Mouse (Mus musculus): ENCODE measurements around the gene Cenpv. TPM values are rescaled to one million over a fixed set of nuclear protein-coding genes. Genes with fewer than 3 reads are reported as not detected.
A peak's percentile ranks its signal among the peaks of the same experiment; 100 is the strongest.

Cenpv gene
- polyA plus RNA-seq, 1 experiment from 2014 or later, result 73.6 TPM

DNA sequence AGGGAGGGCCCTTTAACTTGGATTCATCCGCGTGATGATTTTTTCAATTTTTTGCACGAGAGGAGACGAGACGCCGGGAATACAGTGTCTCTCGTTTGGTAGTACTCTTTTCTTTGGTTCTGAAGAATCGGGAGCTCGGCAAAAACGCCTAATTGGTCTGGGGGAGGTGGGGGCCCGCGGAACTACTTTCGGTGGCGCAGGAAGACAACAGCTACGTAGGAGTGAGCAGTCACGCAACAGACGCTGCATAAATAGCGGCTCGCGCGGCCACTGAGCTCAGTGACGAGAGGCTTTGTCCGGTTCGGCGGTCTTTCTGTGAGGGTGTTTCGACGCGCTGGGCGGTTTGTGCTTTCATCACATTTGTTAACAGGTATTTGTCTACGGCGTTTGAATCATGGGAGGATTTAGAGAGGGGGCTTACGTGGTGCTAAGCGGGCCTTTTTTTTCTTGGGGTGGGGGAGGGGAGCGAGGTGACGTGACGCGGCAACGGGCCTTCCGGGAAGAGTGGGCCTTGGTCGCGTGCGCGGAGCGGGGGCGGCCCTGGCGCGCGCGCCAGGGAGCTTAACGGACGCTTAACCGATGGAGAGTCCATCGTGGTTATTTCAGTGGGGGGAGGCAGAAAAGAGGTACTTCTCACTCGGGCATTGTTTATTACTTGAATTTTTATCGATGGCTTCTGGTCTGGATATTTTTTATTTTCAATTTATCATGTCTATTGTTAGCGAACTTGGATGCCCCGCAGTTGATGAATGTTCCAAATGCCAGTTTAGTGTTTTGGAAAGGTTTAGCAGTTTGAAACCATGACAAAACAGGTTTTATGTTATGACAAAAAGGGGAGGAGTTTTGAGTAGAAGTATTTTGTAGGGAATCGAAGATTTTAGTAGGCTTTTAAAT is 12.4 kb upstream of the Cenpv start:
- Histone ChIP-seq H3K27me3 (no peaks in the 10 kb centered on the region), H3K4me2 (replicated peaks) (peak overlapping the region; percentile 65), H3K9ac (replicated peaks) (peak overlapping the region; percentile 86), H3K4me3 (peak overlapping the region; percentile 71), H3K36me3 (peaks cover 29% of the 10 kb centered on the region), H3K4me1 (peaks cover 32% of the 10 kb centered on the region), H3K27ac (replicated peaks) (peak overlapping the region; percentile 87), H3K9me3 (no peaks in the 10 kb centered on the region)
- under 1% methylated on average over 58 of the region's 58 CpGs for WGBS
- peak; percentile 83 for ATAC-seq (ENCODE audit: low FRiP score, low read depth)

DNA sequence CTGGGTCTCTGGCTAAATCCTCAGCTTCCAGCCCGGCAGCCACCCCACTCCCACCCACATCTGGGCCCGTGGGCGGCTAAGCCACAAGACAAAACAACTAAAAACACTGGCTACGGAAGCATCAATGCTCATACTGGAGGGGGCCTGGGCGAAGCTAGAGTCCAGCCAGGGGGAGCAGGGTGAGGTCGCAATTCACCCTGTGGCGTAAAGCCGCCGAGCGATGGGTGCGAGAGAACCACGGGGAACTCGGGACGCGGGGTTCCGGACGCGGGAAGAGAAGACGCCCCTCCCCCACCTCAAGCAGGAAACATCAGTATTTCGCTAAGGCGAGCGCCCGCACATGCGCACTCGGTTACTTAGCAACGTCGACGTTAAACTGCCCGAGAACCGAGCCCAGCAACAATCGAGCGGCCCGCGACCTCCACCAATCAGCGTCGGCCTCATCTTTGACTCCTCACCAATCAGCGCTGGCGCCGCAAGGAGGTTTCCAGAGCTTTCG is 11.7 kb upstream of the Cenpv start, which contains the start of gene Ubb:
Ubb (plus strand) TSS at position 445 of the 499 bp plus-strand sequence.
- H3K4me3 ChIP-seq, result peak within 1 kb of the TSS; percentile 71
- peak within 1 kb of the TSS; percentile 65 for H3K4me2 ChIP-seq (replicated peaks)
- peak within 1 kb of the TSS; percentile 87 for H3K9ac ChIP-seq (replicated peaks)
- ATAC-seq (ENCODE audit: low FRiP score, low read depth), result peak; percentile 95
- no peaks in the 10 kb centered on the region for H3K27me3 ChIP-seq
- peak within 1 kb of the TSS; percentile 97 for H3K27ac ChIP-seq (replicated peaks)
- peaks cover 32% of the 10 kb centered on the region for H3K4me1 ChIP-seq
- under 1% methylated on average over 40 of the region's 40 CpGs for WGBS
- H3K9me3 ChIP-seq, result no peaks in the 10 kb centered on the region
- peaks cover 28% of the 10 kb centered on the region for H3K36me3 ChIP-seq

DNA sequence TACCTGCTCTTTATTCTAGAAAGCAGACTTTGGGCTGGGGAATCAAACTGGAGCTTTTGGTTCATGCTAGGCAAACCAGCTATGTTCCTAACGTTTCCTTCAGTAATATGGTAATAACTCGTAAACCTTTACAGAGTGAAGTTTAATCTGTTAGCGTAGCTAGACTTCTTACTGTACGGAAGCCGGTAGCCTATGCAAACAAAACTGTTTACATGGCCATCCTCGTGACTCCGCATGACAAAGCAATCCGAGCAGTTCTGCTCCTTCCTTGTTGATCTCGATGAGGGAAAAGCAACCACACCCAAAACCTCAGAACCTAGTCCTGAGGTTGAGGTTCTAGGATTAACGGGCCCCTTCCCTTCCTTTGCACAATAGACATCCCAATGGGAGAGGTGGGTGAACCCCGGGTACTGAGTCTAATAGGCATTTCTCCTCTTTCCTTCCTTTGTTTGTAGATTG is 11.2 kb upstream of the Cenpv start:
- Histone ChIP-seq H3K4me2 (replicated peaks) (peak overlapping the region; percentile 65), H3K36me3 (peaks cover 23% of the 10 kb centered on the region), H3K9me3 (no peaks in the 10 kb centered on the region), H3K4me1 (peaks cover 30% of the 10 kb centered on the region), H3K4me3 (peak overlapping the region; percentile 71), H3K27me3 (no peaks in the 10 kb centered on the region), H3K27ac (replicated peaks) (peak overlapping the region; percentile 97), H3K9ac (replicated peaks) (peak overlapping the region; percentile 87)
- peak; percentile 8; the same call in 1 of the 2 replicates for ATAC-seq (ENCODE audit: low FRiP score, low read depth)
- WGBS, result 4% methylated on average over 11 of the region's 11 CpGs

DNA sequence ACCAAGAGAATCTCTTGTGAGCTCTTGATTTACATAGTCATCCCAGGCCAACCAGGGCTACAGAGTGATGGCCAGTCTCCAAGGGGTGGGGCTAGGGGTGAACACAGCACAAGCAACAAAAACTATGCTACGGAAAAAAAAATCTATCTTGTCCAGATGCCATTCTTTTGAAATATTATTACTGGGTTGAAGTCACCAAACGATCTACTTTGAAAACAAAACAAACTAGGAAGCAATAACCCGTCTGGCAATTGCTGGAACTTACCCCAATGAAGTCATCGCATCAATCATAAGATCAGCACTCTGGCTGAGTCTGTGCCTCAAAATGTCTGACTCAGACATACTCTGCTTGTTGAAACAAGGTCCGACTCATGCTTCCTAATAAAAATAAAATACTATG is 10.7 kb upstream of the Cenpv start:
- no peak for ATAC-seq (ENCODE audit: low FRiP score, low read depth)
- Histone ChIP-seq H3K4me1 (peaks cover 26% of the 10 kb centered on the region), H3K4me2 (replicated peaks) (peak overlapping the region; percentile 65), H3K27ac (replicated peaks) (peak overlapping the region; percentile 97), H3K27me3 (no peaks in the 10 kb centered on the region), H3K36me3 (peaks cover 18% of the 10 kb centered on the region), H3K9me3 (no peaks in the 10 kb centered on the region), H3K9ac (replicated peaks) (peak overlapping the region; percentile 87), H3K4me3 (peak overlapping the region; percentile 71)
- 27% methylated on average over 5 of the region's 5 CpGs for WGBS

DNA sequence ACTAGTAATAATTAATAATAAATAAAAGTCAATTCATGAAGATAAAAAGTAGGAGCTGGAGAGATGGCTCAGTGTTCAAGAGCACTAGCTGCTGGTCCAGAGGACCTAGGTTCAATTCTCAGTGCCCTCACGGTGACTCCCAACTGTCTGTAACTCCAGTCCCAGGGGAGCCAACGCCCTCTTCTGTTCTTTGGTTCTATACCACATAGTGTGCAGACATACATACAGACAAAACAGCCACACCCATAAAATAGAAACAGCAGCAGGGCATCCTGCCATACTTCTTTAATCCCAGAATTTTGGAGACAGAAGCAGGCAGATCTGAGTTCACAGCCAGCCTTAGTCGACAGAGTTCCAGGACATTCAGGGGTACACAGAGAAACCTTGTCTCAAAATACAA is 4.9 kb upstream of the Cenpv start:
- 89% methylated on average over 3 of the region's 3 CpGs for WGBS
- Histone ChIP-seq H3K9ac (replicated peaks) (no peak overlapping the region), H3K36me3 (no peaks in the 10 kb centered on the region), H3K27me3 (peaks cover 5% of the 10 kb centered on the region; the same call in 1 of the 2 replicates), H3K9me3 (no peaks in the 10 kb centered on the region), H3K4me3 (no peak overlapping the region), H3K4me2 (replicated peaks) (no peak overlapping the region), H3K27ac (replicated peaks) (no peak overlapping the region), H3K4me1 (no peaks in the 10 kb centered on the region)
- ATAC-seq (ENCODE audit: low FRiP score, low read depth), result no peak

DNA sequence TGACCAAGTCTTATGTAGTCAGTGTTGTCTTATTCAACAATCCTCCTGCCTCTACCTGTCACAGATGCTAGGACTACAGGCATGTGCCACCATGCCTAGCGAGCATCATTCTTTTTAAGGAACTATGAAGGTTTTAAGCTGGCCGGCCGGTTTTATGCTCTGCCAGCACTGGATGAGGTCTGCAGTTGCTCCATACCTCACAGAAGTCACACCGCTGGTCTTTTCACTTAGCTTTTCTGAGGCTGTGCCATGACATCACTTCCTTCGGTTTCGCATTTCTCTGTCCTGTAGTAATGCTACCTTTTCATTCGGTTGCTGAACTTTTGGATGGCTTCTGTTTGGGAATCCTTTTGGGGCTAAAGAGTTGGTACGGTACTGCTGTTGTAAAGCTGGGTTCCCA is 2.5 kb upstream of the Cenpv start:
- Histone ChIP-seq H3K4me2 (replicated peaks) (no peak overlapping the region), H3K9ac (replicated peaks) (no peak overlapping the region), H3K4me1 (peaks cover 8% of the 10 kb centered on the region), H3K9me3 (no peaks in the 10 kb centered on the region), H3K36me3 (no peaks in the 10 kb centered on the region), H3K27ac (replicated peaks) (no peak overlapping the region), H3K4me3 (no peak overlapping the region), H3K27me3 (peaks cover 5% of the 10 kb centered on the region; the same call in 1 of the 2 replicates)
- no peak for ATAC-seq (ENCODE audit: low FRiP score, low read depth)
- WGBS, result 88% methylated on average over 8 of the region's 8 CpGs

DNA sequence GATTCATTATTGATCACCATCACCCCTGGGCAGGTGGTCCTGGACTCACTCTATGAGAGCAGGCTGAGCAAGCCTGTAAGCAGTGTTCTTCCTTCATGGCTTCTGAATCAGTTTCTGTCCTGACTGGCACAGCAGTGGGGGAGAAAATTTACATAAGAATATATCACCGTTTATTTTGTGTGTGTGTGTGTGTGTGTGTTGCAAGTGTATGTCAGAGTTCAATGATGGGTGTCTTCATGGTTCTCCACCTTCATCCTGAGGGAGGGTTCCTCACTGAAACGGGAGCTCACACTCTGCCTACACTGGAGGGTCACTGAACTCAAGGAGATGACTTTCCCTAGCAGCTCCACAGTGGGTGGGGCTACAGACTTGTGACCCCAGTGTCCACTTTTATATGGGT is 1.9 kb upstream of the Cenpv start:
- 89% methylated on average over 2 of the region's 2 CpGs for WGBS
- Histone ChIP-seq H3K4me1 (peaks cover 8% of the 10 kb centered on the region), H3K9ac (replicated peaks) (no peak overlapping the region), H3K9me3 (no peaks in the 10 kb centered on the region), H3K27me3 (peaks cover 5% of the 10 kb centered on the region; the same call in 1 of the 2 replicates), H3K4me3 (no peak overlapping the region), H3K27ac (replicated peaks) (no peak overlapping the region), H3K4me2 (replicated peaks) (no peak overlapping the region), H3K36me3 (no peaks in the 10 kb centered on the region)
- no peak for ATAC-seq (ENCODE audit: low FRiP score, low read depth)

DNA sequence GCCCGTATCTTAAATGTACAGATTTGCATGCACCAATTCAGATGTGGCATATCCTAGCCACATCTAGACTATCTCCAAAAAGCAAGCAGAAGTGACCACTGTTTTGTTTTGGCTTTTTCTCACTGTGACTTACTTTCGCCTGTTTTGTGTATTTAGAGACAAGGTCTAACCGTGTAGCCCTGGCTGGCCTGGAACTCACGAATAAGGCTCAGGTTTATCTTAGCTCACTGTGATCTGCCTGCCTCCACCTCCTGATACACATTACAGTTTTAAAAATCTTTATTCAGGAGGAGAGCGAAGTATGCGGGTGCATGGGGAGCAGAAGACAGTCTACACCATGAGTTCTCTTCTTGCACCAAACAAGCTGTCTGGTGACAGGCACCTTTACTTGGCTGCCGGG is 1.1 kb upstream of the Cenpv start:
- H3K9me3 ChIP-seq, result no peaks in the 10 kb centered on the region

DNA sequence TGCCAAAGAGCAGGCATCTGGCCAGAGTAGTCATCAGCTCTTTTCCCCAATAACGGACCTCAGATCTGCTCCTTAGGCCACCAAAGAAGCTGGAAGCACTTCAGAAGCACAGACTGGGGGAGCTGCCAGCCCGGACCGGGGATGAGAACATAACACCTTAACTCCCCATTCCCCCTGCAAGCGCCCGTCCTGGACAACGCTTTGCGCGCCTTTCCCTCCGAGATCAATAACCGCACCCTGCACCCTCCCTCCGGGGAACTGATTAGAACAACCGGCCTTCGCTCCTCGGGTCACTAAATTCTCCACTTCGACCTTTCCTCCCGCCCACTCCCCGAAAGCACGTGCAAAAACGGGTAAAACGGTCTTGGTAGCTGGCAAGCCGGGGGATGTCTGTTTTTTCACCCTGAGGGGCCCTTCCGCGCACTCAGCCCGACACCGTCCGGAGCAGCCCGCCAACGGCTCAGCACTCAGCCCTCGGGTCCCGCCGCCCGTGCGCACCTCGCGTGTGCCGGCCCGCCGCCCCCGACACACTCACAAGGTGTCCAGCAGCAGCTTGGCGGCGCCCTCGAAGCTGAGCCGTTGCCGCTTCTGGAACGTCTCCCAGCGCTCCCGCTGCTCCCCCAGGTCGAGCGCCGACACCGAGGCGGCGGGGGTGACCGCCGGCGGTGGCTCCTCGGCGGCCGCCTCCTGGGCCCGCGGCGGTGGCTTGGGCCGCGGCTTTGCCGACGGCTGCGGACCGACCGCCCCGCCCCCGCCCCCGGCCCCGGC is 556 bp downstream of the Cenpv start:
- Histone ChIP-seq H3K4me1 (peaks cover 8% of the 10 kb centered on the region), H3K4me2 (replicated peaks) (peak overlapping the region; percentile 81), H3K27ac (replicated peaks) (peak overlapping the region; percentile 77), H3K9me3 (no peaks in the 10 kb centered on the region), H3K4me3 (peak overlapping the region; percentile 87), H3K27me3 (peaks cover 5% of the 10 kb centered on the region; the same call in 1 of the 2 replicates), H3K9ac (replicated peaks) (peak overlapping the region; percentile 92), H3K36me3 (peaks cover 12% of the 10 kb centered on the region; the same call in 1 of the 2 replicates)
- peak; percentile 81 for ATAC-seq (ENCODE audit: low FRiP score, low read depth)
- under 1% methylated on average over 62 of the region's 73 CpGs for WGBS

More for the DNA sequence above, 1.1 kb upstream of the Cenpv start:
- Histone ChIP-seq H3K4me3 (no peak overlapping the region), H3K27me3 (peaks cover 5% of the 10 kb centered on the region; the same call in 1 of the 2 replicates), H3K9ac (replicated peaks) (no peak overlapping the region), H3K36me3 (0 out of 2 replicates have a peak, but pooled peaks cover 6% of the 10 kb centered on the region), H3K27ac (replicated peaks) (no peak overlapping the region), H3K4me1 (peaks cover 8% of the 10 kb centered on the region), H3K4me2 (replicated peaks) (no peak overlapping the region)
- no peak for ATAC-seq (ENCODE audit: low FRiP score, low read depth)
- 84% methylated on average over 7 of the region's 7 CpGs for WGBS

DNA sequence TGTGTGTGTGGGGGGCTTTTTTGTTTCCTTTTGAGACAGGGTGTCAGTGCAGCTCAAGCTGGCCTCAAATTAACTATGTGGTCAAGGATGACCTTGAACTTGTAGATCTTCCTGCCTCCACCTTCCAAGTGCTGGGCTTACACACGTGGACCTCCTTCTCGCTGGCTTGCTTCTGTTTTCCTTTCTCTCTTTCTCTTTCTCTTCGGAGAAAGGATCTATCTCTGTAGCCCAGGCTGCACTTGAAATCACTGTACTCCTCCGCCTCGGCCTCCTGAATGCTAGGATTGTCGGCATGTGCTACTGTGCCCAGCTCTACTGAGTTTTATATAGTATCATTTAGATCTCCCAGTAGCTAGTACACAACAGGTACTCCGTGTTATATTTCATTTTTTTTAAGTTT is 1.5 kb downstream of the Cenpv start:
- Histone ChIP-seq H3K4me3 (peak overlapping the region; percentile 87), H3K27me3 (peaks cover 5% of the 10 kb centered on the region; the same call in 1 of the 2 replicates), H3K36me3 (peaks cover 19% of the 10 kb centered on the region), H3K4me1 (peaks cover 8% of the 10 kb centered on the region), H3K4me2 (replicated peaks) (peak overlapping the region; percentile 81), H3K9me3 (no peaks in the 10 kb centered on the region), H3K9ac (replicated peaks) (peak overlapping the region; percentile 52), H3K27ac (replicated peaks) (no peak overlapping the region)
- WGBS, result 23% methylated on average over 7 of the region's 7 CpGs
- 0 out of 2 replicates have a peak, but pooled peaks have one; percentile 50 for ATAC-seq (ENCODE audit: low FRiP score, low read depth)

DNA sequence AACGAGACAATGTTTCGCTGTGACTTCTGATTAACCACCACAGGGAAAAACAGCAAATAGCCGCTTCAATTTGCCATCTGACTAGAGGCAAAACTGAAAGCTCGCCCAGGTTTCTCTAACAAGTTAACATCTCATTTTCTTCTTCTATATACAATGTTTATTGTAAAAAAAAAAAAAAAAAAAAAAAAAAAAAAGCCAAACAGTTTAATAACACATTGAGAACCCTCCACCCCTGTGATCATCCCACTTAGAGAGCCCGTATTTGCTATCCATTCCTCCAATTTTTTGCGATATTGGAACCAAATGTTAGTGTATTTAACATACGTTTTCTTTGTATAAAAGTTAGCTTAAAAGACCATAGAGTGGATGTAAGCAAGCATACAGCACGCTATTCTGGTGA is 2.0 kb downstream of the Cenpv start:
- Histone ChIP-seq H3K4me1 (peaks cover 8% of the 10 kb centered on the region), H3K27me3 (peaks cover 5% of the 10 kb centered on the region; the same call in 1 of the 2 replicates), H3K27ac (replicated peaks) (no peak overlapping the region), H3K4me2 (replicated peaks) (peak overlapping the region; percentile 81), H3K9me3 (no peaks in the 10 kb centered on the region), H3K36me3 (peaks cover 24% of the 10 kb centered on the region), H3K9ac (replicated peaks) (0 out of 2 replicates have a peak overlapping the region, but pooled peaks have one; percentile 52), H3K4me3 (no peak overlapping the region; the same call in 1 of the 2 replicates)
- WGBS, result 88% methylated on average over 8 of the region's 8 CpGs
- ATAC-seq (ENCODE audit: low FRiP score, low read depth), result no peak
